Mouse (Mus musculus): ENCODE measurements around the gene Numa1. TPM values are rescaled to one million over a fixed set of nuclear protein-coding genes. Genes with fewer than 3 reads are reported as not detected.
"Not testable (repeated sequence)": the region's sequence is repeated elsewhere in the genome, so short reads cannot be mapped to it uniquely, and the experiment has no call there.

Gene Numa1
- total RNA-seq, 1 experiment from 2014 or later, result 154 TPM

GRCm38 (mm10) chr7:102048524-102048923 lies 114.6 kb downstream of the Numa1 start:
- DNase-seq, result not testable (repeated sequence)

- DNase-seq, result no peak
Measured at GRCm38 (mm10) chr7:102061353-102061752, 127.4 kb downstream of the Numa1 start.

GRCm38 (mm10) chr7:102062203-102062602 lies 128.3 kb downstream of the Numa1 start:
- DNase-seq, result no peak

- DNase-seq, result no peak
Measured at GRCm38 (mm10) chr7:102063891-102064290, 130.0 kb downstream of the Numa1 start.

Other genes starting within 250 kb of the Numa1 start
- gene Phox2a, start 115.8 kb upstream of the Numa1 start, total RNA-seq (2021), result 25.7 and 30.6 TPM in 2 replicates
- 87.3 and 87.4 TPM in 2 replicates for gene Inppl1, start 95.9 kb upstream of the Numa1 start, total RNA-seq (2021)
- gene Folr2, start 76.9 kb upstream of the Numa1 start, total RNA-seq (2021), result 2.9 and 3.9 TPM in 2 replicates
- 24.0 and 27.0 TPM in 2 replicates for gene Anapc15, start 70.4 kb upstream of the Numa1 start, total RNA-seq (2021)
- 2.6 and 3.0 TPM in 2 replicates for gene Folr1, start 63.3 kb upstream of the Numa1 start, total RNA-seq (2021)
- gene Lamtor1, start 28.2 kb upstream of the Numa1 start, total RNA-seq (2021), result 116 and 118 TPM in 2 replicates
- not detected in 2 replicates for gene Tomt, start 27.8 kb upstream of the Numa1 start, total RNA-seq (2021)
- 6.0 and 7.3 TPM in 2 replicates for gene Lrrc51, start 216 bp upstream of the Numa1 start, total RNA-seq (2021)
- 5.6 and 5.8 TPM in 2 replicates for gene Il18bp, start 84.6 kb downstream of the Numa1 start, total RNA-seq (2021)
- gene Rnf121, start 131.4 kb downstream of the Numa1 start, total RNA-seq (2021), result 30.4 and 32.0 TPM in 2 replicates
- 12.1 and 17.2 TPM in 2 replicates for gene Xndc1, start 131.4 kb downstream of the Numa1 start, total RNA-seq (2021)
- gene Xntrpc, start 131.6 kb downstream of the Numa1 start, total RNA-seq (2021), result 1.2 and 1.5 TPM in 2 replicates
- not detected in 2 replicates for gene Trpc2, start 149.0 kb downstream of the Numa1 start, total RNA-seq (2021)
- gene Art1, start 167.6 kb downstream of the Numa1 start, total RNA-seq (2021), result not detected in 2 replicates
- gene Art5, start 175.4 kb downstream of the Numa1 start, total RNA-seq (2021), result 0.44 TPM in 1 of 2 replicates, not detected in the other
- not detected in 2 replicates for gene Chrna10, start 182.7 kb downstream of the Numa1 start, total RNA-seq (2021)

Measured in adrenal gland, postnatal 14 days (tissue).